Mouse (Mus musculus): ENCODE results near the gene Hsf5.

Hsf5 gene

DNA sequence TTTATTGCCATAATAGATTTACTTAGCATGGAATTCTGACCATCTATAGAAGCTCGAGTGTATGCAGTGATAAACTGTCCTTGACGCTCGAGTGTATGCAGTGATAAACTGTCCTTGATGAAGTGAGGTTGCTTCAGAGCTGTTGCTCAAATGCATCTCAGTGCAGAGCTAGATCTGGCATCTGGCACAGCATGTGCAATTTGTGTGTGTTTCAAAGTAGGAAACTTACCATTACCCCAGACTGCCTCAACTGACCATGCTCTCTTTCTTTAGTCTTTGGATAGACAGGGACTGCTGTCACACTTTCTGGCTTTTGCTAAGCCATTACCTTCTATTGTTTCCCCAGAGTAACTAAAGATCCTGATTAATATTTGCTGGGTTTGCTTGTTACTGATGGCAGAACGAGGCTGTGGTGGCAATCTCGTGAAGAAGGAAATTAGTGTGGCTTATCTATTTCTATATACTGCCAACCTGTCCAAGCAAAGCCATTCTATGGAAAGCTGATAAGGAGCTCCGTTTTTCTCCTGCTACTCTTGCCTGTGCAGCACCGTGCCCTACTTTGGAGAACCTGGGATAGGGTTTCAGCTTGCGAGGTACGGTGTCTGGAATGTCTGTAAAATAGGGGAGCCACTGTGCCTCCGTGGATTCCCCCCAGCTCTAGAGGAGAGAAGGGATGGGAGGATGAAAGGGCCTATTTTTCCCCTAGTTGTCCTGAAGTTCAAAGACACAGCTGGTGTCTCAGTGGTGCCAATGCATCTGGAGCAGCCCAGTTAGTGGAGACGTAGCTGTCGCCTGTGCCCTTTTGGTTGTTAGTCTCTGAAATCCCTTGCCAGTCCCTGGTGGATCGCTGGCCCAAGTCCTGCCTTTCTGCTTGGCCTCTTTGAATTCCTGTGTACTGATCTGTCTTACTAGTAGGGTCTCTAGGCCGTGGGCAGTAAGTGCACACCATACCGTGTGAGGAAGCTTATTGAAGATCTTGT is 70.6 kb downstream of the Hsf5 start:
- DNase-seq (ENCODE audit: low spot score in 2 of 2) = no peak

GRCm38 (mm10) chr11:87688478-87689203 is 71.7 kb downstream of the Hsf5 start:
- DNase-seq (ENCODE audit: low spot score in 2 of 2) = no peak

GRCm38 (mm10) chr11:87689402-87689808 is 72.4 kb downstream of the Hsf5 start:
- DNase-seq (ENCODE audit: low spot score in 2 of 2) = no peak

- peak; percentile 27 to 45 for DNase-seq (ENCODE audit: low spot score in 2 of 2)
These were observed 73.2 kb downstream of the Hsf5 start for GRCm38 (mm10) chr11:87690054-87690740.

DNA sequence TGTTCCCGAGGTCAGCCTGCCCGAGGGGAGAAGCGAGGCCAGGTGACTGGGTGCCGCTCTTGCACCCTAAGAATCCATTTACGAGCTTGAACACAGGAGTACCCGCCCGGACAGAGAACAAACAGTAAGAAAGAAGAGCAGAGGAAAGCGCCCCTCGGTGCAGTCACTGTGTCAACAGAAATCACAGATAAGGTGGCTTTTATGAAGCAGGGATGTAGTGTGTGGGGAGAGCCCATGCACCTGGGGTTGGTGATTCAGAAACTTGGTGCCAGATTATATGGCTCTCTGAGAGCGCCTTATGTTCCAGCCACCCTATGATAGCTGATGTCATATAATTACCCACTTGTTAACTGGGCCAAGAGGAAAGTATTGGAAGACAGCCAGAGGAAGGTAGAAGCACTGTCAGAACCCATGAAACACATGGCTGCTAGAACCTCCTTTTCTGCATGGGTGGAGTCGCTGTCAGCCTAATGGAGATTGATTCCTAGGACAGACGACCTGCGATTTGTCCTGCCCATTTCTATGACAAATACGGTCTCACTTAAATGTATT is 80.2 kb downstream of the Hsf5 start:
- DNase-seq (ENCODE audit: low spot score in 2 of 2) = no peak

- DNase-seq (ENCODE audit: low spot score in 2 of 2) = no peak
These were observed 81.2 kb downstream of the Hsf5 start for GRCm38 (mm10) chr11:87698126-87698525.

GRCm38 (mm10) chr11:87701108-87701507 is 84.1 kb downstream of the Hsf5 start:
- no peak for DNase-seq (ENCODE audit: low spot score in 2 of 2)

DNA sequence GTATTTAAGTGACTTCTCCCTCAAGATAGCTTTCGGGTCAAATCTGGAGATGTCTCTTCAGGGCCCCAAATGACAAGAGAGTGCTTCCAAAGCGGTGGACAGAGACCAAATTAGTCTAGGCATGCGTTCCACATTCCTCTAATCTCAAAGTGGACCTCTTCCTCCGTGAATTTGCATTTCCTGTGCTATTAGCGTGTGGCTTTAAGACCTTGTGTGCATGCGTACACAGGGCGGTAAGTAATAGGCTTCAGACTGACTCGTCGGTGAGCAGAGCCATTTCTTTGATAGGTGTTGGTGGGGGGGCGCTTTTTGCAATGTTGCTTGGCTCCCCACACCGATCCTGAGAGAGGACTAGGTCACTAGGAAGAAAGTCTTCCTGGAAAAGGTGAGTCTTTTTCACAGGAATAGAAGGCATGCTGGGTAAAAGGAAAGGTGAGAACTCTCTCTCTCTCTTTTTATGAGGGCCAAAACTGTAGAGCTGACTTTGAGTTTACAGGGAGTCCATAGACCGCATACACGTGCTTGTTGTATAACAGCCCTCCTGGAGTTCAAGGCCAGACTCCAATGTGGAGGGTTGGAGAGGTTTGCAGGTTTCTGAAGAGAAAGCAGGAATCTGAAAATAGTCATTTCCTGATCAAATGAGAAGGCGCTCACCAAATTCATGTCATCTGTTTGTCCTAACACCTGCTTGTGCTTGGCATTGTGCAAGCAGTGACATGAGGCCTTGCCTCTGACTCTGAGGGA is 85.1 kb downstream of the Hsf5 start:
- no peak for DNase-seq (ENCODE audit: low spot score in 2 of 2)

- DNase-seq (ENCODE audit: low spot score in 2 of 2) = no peak
These were observed 86.7 kb downstream of the Hsf5 start for GRCm38 (mm10) chr11:87703654-87704053.

DNA sequence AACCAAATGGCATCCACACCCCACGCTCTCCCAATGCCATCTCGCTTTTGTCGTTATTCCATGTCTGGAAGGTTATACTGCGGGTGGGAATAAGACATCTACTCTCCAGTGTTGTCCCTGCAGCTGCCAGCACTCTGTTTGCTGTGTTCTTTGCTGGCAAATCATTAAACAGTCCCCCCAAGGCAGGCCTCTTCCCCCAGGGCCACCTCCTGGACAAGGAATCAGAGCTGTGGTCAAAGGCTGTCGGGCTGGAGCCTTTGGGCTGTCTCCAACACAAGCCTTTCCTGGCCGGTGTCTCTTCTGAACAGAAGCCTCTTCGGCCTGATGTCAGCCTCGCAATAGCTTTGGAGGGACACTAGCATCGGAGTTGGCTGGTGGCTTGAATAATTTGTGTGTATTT is 87.3 kb downstream of the Hsf5 start:
- DNase-seq (ENCODE audit: low spot score in 2 of 2) = no peak

DNA sequence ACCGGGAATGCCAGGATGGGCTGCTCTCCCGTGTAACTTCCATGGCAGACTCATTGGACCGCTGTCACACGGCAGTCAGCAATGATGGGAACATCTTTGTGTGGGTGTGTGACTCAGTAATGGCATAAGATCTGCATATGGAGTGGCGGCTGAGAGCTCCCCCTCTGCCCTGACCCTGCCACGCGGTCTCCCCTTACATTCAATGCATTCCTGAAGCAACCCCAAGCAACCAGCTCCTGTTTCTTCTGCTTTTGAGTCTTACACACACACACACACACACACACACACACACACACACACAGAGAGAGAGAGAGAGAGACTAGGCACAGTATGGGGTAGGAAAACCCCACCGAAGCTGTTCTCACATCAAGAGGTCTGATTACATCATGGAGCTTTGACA is 90.6 kb downstream of the Hsf5 start:
- DNase-seq (ENCODE audit: low spot score in 2 of 2) = no peak

DNA sequence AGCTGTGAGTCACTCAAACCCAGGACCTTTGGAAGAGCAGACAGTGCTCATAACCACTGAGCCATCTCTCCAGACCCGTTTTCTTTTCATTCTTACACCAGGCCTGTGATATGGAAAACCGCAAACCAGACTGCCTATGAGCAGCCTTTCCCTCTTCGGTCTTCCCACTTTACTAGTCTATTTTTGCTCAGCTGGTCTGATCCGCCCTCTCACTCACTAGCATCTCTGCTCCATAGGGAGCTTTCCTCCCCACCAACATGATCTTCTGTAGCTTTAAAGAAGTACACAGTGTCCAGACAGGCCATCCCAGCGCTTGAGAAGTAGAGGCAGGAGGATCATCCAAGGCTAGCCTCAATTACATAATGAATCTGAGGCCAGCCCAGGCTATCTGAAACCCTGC is 92.0 kb downstream of the Hsf5 start:
- no peak for DNase-seq (ENCODE audit: low spot score in 2 of 2)
